Mouse (Mus musculus) bone marrow macrophage, adult 2 months (primary cell): ENCODE results near the gene Ngly1. TPM values are rescaled to one million over a fixed set of nuclear protein-coding genes. Genes with fewer than 3 reads are reported as not detected.

Experiments
- H3K27ac ChIP-seq: 2 replicates; pipeline ENCODE4 v1.5.1; 2012; ENCODE audit warnings: low read depth, low read length; ENCODE audit not compliant: insufficient read depth
- H3K4me1 ChIP-seq: 2 replicates; pipeline ENCODE4 v1.6.1; 2012; ENCODE audit warnings: low read length; ENCODE audit not compliant: control insufficient read depth, insufficient read depth
- H3K4me3 ChIP-seq: 2 replicates; pipeline ENCODE4 v1.5.1; 2012; ENCODE audit warnings: mild to moderate bottlenecking, low read length, moderate library complexity; ENCODE audit not compliant: insufficient read depth
- CTCF ChIP-seq: IDR thresholded peaks from 2 replicates; pipeline ENCODE4 v1.5.1; 2012; ENCODE audit warnings: low read depth, mild to moderate bottlenecking, low read length, moderate library complexity
- POLR2A ChIP-seq: IDR thresholded peaks from 2 replicates; pipeline ENCODE4 v1.6.1; 2012; ENCODE audit warnings: mild to moderate bottlenecking, low read depth, low read length, borderline replicate concordance
- polyA plus RNA-seq: library from polyadenylated mRNA; stranded (reverse); fragments of >200 nt; gene quantifications from 2 replicates; pipeline ENCODE4 v1.2.4, GENCODE M21; 2012; ENCODE audit not compliant: missing spikeins, insufficient read depth, insufficient read length

Ngly1 gene
- polyA plus RNA-seq, 1 experiment = 33.1 TPM

GRCm38 (mm10) chr14:16255745-16256144 lies 6.7 kb downstream of the Ngly1 start:
- TF ChIP-seq CTCF (no peak), POLR2A (no peak)
- no peak overlapping the region for H3K4me3 ChIP-seq
- H3K4me1 ChIP-seq = peaks cover 4% of the 10 kb centered on the region
- no peak overlapping the region for H3K27ac ChIP-seq

- Histone ChIP-seq H3K4me1 (peaks cover 4% of the 10 kb centered on the region), H3K4me3 (no peak overlapping the region), H3K27ac (no peak overlapping the region)
- TF ChIP-seq POLR2A = no peak
- no peak for TF ChIP-seq CTCF
These were observed 7.1 kb downstream of the Ngly1 start for GRCm38 (mm10) chr14:16256209-16256608.

- Histone ChIP-seq H3K4me1 (peaks cover 4% of the 10 kb centered on the region), H3K4me3 (no peak overlapping the region), H3K27ac (no peak overlapping the region)
- no peak for TF ChIP-seq CTCF
- TF ChIP-seq POLR2A = no peak
These were observed 11.5 kb downstream of the Ngly1 start for GRCm38 (mm10) chr14:16260541-16260940.

- no peak for TF ChIP-seq POLR2A
- no peak for TF ChIP-seq CTCF
- Histone ChIP-seq H3K4me1 (no peaks in the 10 kb centered on the region), H3K4me3 (no peak overlapping the region), H3K27ac (no peak overlapping the region)
These were observed 12.8 kb downstream of the Ngly1 start for GRCm38 (mm10) chr14:16261869-16262268.

- no peak overlapping the region for H3K4me3 ChIP-seq
- TF ChIP-seq POLR2A (no peak), CTCF (no peak)
These were observed 17.9 kb downstream of the Ngly1 start for GRCm38 (mm10) chr14:16267028-16267427.

GRCm38 (mm10) chr14:16269776-16270175 lies 20.7 kb downstream of the Ngly1 start:
- Histone ChIP-seq H3K4me1 (no peaks in the 10 kb centered on the region), H3K27ac (no peak overlapping the region), H3K4me3 (no peak overlapping the region)
- TF ChIP-seq POLR2A = no peak
- TF ChIP-seq CTCF = no peak

More at GRCm38 (mm10) chr14:16267028-16267427, 17.9 kb downstream of the Ngly1 start:
- Histone ChIP-seq H3K27ac (no peak overlapping the region), H3K4me1 (no peaks in the 10 kb centered on the region)

GRCm38 (mm10) chr14:16273677-16274076 lies 24.6 kb downstream of the Ngly1 start:
- TF ChIP-seq POLR2A = no peak
- Histone ChIP-seq H3K4me3 (no peak overlapping the region), H3K27ac (no peak overlapping the region), H3K4me1 (no peaks in the 10 kb centered on the region)

- H3K4me3 ChIP-seq = no peak overlapping the region
- TF ChIP-seq CTCF (no peak), POLR2A (no peak)
- H3K27ac ChIP-seq = no peak overlapping the region
- H3K4me1 ChIP-seq = no peaks in the 10 kb centered on the region
These were observed 30.1 kb downstream of the Ngly1 start for GRCm38 (mm10) chr14:16279196-16279595.

GRCm38 (mm10) chr14:16283966-16284365 lies 34.9 kb downstream of the Ngly1 start:
- Histone ChIP-seq H3K27ac (no peak overlapping the region), H3K4me1 (no peaks in the 10 kb centered on the region), H3K4me3 (no peak overlapping the region)
- TF ChIP-seq POLR2A (no peak), CTCF (no peak)

GRCm38 (mm10) chr14:16292371-16292770 lies 43.3 kb downstream of the Ngly1 start:
- no peak overlapping the region for H3K27ac ChIP-seq
- no peak overlapping the region for H3K4me3 ChIP-seq
- no peak for TF ChIP-seq POLR2A
- no peak for TF ChIP-seq CTCF
- no peaks in the 10 kb centered on the region for H3K4me1 ChIP-seq

GRCm38 (mm10) chr14:16293015-16293414 lies 43.9 kb downstream of the Ngly1 start:
- TF ChIP-seq POLR2A (no peak), CTCF (no peak)
- H3K4me1 ChIP-seq = no peaks in the 10 kb centered on the region
- H3K27ac ChIP-seq = no peak overlapping the region
- H3K4me3 ChIP-seq = no peak overlapping the region
